Mouse (Mus musculus): ENCODE data around the gene Cdx4.

GRCm38 (mm10) chrX:103314146-103314545 lies 7.1 kb upstream of the Cdx4 start:
- TF ChIP-seq EP300 (IDR thresholded peaks at IDR 0.05; ENCODE audit: low read depth) (no peak), CTCF (IDR thresholded peaks at IDR 0.05; ENCODE audit: low read depth) (no peak)
